Mouse (Mus musculus) forebrain, embryonic 12.5 days (tissue): ENCODE results near the gene Tekt3. TPM values are rescaled to one million over a fixed set of nuclear protein-coding genes. Genes with fewer than 3 reads are reported as not detected.
A peak's percentile ranks its signal among the peaks of the same experiment; 100 is the strongest.

ENCODE experiments used
- ATAC-seq: fragments of 200-750 bp; cut with Nextera tagmentation; 2 replicates; pipeline ENCODE4 v1.8.0; 2017; ENCODE audit warnings: moderate TSS enrichment; ENCODE audit not compliant: low FRiP score
- H3K27ac ChIP-seq: fragments of 300-500 bp; sonication (generic); 2 replicates; pipeline ENCODE4 v1.5.1; 2016; ENCODE audit warnings: mild to moderate bottlenecking
- H3K27me3 ChIP-seq: fragments of 300-500 bp; sonication (generic); 2 replicates; pipeline ENCODE4 v1.6.1; 2016; ENCODE audit warnings: mild to moderate bottlenecking
- H3K36me3 ChIP-seq: fragments of 300-500 bp; sonication (generic); replicated peaks from 2 replicates; pipeline ENCODE4 v1.6.1; 2016; ENCODE audit warnings: mild to moderate bottlenecking
- H3K4me1 ChIP-seq: fragments of 300-500 bp; sonication (generic); 2 replicates; pipeline ENCODE4 v1.6.1; 2016
- H3K4me2 ChIP-seq: fragments of 300-500 bp; sonication (generic); 2 replicates; pipeline ENCODE4 v1.6.1; 2016; ENCODE audit warnings: mild to moderate bottlenecking, moderate library complexity
- H3K4me3 ChIP-seq: fragments of 300-500 bp; sonication (generic); replicated peaks from 2 replicates; pipeline ENCODE4 v1.5.1; 2016; ENCODE audit warnings: mild to moderate bottlenecking
- H3K9ac ChIP-seq: fragments of 300-500 bp; sonication (generic); 2 replicates; pipeline ENCODE4 v1.6.1; 2016; ENCODE audit warnings: mild to moderate bottlenecking
- H3K9me3 ChIP-seq: fragments of 300-500 bp; sonication (generic); 2 replicates; pipeline ENCODE4 v1.6.1; 2016
- WGBS: fragments of 180-500 bp; shearing (Covaris S2); methylation state at CpG from one replicate; pipeline ENCODE4 v1.1.7; 2016; 5-methylcytosine and 5-hydroxymethylcytosine counted together
- polyA plus RNA-seq: library from polyadenylated mRNA; unstranded; fragments of >200 nt; fragmentation: Nextera tagmentation; extraction: Ambion mirVana; gene quantifications from 2 replicates; pipeline ENCODE4 v1.2.1, GENCODE M21; 2016

The Tekt3 gene
- polyA plus RNA-seq, 1 experiment from 2014 or later = not detected

DNA sequence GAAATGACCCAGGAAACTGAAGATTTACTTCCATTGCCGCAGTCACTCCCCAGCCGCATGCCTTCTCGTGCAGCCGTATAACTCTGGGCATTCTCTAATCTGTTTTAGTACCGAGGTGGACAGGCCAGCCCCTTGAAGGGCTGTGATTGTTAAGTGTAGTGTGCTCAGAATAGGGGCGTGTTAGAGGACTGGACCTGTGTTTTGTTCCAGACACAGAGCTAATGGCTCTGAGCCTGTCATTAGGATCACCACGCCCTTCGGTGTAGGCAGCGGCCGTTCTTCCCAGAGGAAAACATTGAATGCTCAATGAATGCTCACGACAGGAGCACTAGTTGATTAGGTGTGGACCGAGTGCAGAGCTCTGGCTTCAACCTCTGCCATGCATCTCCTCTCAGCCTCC is 68.4 kb downstream of the Tekt3 start:
- H3K4me2 ChIP-seq = no peak overlapping the region
- H3K27me3 ChIP-seq = peaks cover 63% of the 10 kb centered on the region
- no peaks in the 10 kb centered on the region for H3K36me3 ChIP-seq
- no peak overlapping the region for H3K4me3 ChIP-seq
- no peak overlapping the region for H3K27ac ChIP-seq
- peaks cover 27% of the 10 kb centered on the region for H3K4me1 ChIP-seq
- WGBS = 46% methylated on average over 12 of the region's 12 CpGs
- H3K9ac ChIP-seq = no peak overlapping the region
- no peak for ATAC-seq
- H3K9me3 ChIP-seq = no peaks in the 10 kb centered on the region

DNA sequence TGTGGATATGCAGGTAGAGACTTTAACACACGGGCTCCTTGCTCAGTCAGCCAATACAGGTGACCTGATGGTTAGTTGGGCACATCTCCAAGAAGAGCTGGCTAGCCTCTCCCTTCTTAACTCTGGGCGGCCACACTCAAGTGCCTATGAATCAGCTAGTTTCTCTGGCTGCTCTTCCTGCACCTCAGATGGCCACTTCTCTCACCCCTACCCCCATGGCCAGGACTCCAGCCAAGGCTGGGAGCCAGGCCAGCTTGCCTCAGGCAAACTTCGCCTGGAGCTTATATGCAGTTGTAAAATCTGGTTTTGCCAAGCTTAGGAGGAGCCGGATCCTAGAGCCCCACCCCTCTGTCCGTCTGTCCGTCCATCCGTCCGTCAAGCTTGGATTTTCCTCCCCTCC is 69.0 kb downstream of the Tekt3 start:
- H3K4me1 ChIP-seq = peaks cover 28% of the 10 kb centered on the region

DNA sequence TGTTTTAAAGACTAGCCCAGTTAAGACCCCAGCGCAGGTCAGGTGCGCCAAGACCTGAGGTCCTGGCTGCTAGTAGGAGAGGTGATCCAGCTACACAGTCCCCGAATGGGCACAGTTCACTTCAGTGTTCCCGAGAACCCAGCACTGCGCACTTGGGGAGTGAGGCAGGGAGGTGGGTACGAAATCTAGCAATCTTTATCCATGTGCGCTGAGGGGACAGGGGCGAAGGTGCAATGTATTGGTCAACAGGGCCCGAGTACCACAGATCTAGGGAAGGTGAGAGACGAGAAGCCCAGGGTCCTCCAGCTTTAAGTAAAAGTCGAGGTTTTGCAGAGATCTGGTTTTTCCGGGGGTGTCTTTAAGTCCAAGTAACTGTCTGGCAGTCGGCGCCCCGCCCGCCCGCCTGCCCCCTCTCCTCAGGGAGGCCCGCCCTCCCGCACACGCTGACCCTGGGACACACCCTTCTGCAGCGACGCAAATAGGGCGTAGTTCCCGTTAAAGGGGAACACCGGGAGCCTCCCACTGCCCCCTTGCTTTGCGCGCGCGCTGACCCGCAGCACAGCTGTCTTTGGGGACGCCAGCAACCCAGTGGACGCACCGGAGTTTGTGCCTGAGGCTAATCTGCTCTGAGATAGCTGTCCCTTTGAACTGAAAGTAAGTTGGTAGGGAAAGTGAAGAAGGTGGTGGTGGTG is 69.7 kb downstream of the Tekt3 start:
- Histone ChIP-seq H3K4me2 (peak overlapping the region; percentile 94), H3K36me3 (no peaks in the 10 kb centered on the region), H3K9me3 (no peaks in the 10 kb centered on the region), H3K4me3 (peak overlapping the region; percentile 52), H3K27ac (no peak overlapping the region), H3K27me3 (peaks cover 67% of the 10 kb centered on the region), H3K9ac (no peak overlapping the region), H3K4me1 (peaks cover 31% of the 10 kb centered on the region)
- WGBS = 4% methylated on average over 33 of the region's 33 CpGs
- no peak for ATAC-seq

More for the DNA sequence above, 69.0 kb downstream of the Tekt3 start:
- Histone ChIP-seq H3K4me3 (no peak overlapping the region), H3K27me3 (peaks cover 67% of the 10 kb centered on the region), H3K9me3 (no peaks in the 10 kb centered on the region), H3K4me2 (peak overlapping the region; percentile 94; the same call in 1 of the 2 replicates), H3K27ac (no peak overlapping the region), H3K36me3 (no peaks in the 10 kb centered on the region), H3K9ac (no peak overlapping the region)
- no peak for ATAC-seq
- 50% methylated on average over 8 of the region's 8 CpGs for WGBS

DNA sequence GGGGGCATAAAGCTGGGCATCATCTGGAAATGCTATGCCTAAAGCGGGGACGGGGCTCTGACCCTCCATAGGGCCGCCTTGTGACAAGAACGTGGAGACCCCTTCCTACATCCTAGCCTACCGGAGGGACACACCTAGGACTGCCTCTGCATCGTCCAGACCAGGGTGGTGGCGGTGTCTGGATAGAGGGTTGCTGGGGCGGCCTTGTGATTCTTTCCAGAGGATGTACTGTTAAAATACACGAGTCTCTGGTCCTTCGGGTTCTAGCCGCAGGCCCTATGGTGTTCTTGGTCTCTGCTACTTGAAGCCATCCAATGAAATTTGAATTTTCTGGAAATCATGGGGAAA is 70.2 kb downstream of the Tekt3 start:
- ATAC-seq = no peak
- H3K9ac ChIP-seq = no peak overlapping the region
- 6% methylated on average over 11 of the region's 11 CpGs for WGBS
- no peaks in the 10 kb centered on the region for H3K36me3 ChIP-seq
- peaks cover 67% of the 10 kb centered on the region for H3K27me3 ChIP-seq
- no peak overlapping the region for H3K27ac ChIP-seq
- H3K4me3 ChIP-seq = peak overlapping the region; percentile 52
- H3K9me3 ChIP-seq = no peaks in the 10 kb centered on the region
- peaks cover 31% of the 10 kb centered on the region for H3K4me1 ChIP-seq
- H3K4me2 ChIP-seq = peak overlapping the region; percentile 94

DNA sequence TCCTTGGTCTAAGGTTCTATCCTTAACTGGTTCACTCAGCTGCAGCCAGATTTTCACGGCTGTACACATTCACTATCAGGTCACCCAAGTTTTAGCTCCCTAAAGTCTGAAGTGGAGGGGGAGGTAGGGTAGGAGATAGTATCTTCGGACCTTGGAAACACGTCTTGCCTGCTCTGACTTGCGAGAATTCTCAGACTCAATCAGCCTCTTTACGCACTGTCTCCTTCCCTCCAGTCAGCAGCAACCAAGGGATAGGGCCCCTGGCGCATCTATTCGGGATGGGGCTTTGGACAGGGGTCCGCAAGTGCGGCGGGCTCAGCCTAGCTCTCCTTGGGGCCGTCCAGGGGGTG is 70.7 kb downstream of the Tekt3 start:
- peaks cover 67% of the 10 kb centered on the region for H3K27me3 ChIP-seq
- ATAC-seq = no peak

DNA sequence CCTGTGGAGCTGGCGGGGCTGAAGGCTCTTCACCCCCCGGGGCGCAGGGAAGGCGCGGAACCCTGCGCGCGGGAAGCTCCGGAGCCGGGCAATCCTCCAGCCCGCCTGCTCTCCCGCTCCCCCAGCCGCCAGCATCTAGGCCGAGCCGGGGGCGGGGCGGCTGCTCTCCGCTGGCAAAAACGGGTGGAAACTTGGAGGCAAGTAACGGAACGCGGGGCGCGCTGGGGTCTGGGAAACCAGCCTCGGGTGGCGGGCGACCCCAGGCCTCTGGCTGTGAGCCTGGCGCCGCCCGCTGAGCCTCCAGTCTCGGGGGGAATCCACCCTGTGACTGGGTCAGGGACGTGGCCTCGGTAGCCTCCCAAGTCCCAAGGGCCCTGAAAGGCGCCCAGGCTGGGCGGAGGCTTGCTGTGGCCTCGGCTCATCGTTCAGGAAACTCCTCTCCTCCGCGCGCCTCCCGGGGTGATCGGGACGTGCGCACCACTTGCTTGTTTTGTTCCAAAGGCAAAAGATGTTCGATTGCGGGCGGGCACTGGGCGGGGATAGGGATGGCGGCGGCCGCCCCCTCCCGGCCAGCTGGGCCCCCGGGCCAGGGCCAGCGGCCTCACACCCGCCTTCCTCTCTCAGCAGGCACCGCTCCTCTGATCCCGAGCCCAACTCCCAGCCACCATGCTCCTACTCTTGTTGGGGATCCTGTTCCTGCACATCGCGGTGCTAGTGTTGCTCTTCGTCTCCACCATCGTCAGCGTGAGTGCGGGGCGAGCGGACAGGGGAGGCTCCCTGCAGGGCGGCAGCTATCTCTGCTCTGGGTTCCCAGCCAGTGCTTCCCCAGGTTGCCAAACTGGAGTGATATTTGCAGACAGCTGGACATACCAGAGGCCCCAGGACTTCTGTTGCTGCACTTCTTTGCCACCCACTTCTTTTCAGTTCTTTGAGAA is 71.3 kb downstream of the Tekt3 start:
- H3K4me1 ChIP-seq = peaks cover 31% of the 10 kb centered on the region
- no peaks in the 10 kb centered on the region for H3K36me3 ChIP-seq
- peaks cover 67% of the 10 kb centered on the region for H3K27me3 ChIP-seq
- WGBS = under 1% methylated on average over 58 of the region's 66 CpGs
- H3K4me3 ChIP-seq = peak overlapping the region; percentile 52
- ATAC-seq = peak; percentile 52
- H3K9ac ChIP-seq = peak overlapping the region; percentile 58
- H3K9me3 ChIP-seq = no peaks in the 10 kb centered on the region
- no peak overlapping the region; the same call in 1 of the 2 replicates for H3K27ac ChIP-seq
- peak overlapping the region; percentile 94 for H3K4me2 ChIP-seq

More for the DNA sequence above, 70.7 kb downstream of the Tekt3 start:
- Histone ChIP-seq H3K9ac (peak overlapping the region; percentile 58), H3K4me1 (peaks cover 31% of the 10 kb centered on the region), H3K4me2 (peak overlapping the region; percentile 94), H3K9me3 (no peaks in the 10 kb centered on the region), H3K36me3 (no peaks in the 10 kb centered on the region), H3K4me3 (peak overlapping the region; percentile 52), H3K27ac (no peak overlapping the region)
- WGBS = 2% methylated on average over 11 of the region's 11 CpGs

DNA sequence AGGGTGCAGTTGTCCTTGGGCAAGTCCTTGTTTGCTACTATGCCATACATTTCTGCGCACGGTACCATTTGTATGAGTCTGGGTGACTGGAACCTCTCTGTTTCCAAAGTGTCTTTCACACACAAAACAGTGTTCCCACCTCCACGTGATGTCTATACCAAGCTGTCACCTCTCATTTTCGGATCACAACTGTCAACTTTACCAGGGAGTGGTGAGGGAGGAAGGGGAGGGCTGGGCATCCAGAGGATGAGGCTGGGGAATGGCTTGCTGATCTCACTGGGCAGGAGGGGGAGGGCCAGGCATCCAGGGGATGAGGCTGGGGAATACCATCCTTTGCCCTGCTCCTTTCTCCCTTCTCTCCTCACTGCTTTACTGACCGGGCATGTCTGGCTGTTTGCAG is 72.6 kb downstream of the Tekt3 start:
- no peak for ATAC-seq
- H3K36me3 ChIP-seq = no peaks in the 10 kb centered on the region
- H3K4me1 ChIP-seq = peaks cover 31% of the 10 kb centered on the region
- no peak overlapping the region for H3K27ac ChIP-seq
- no peaks in the 10 kb centered on the region for H3K9me3 ChIP-seq
- H3K9ac ChIP-seq = no peak overlapping the region
- peaks cover 62% of the 10 kb centered on the region for H3K27me3 ChIP-seq
- WGBS = 90% methylated on average over 5 of the region's 5 CpGs
- H3K4me2 ChIP-seq = no peak overlapping the region
- no peak overlapping the region for H3K4me3 ChIP-seq

DNA sequence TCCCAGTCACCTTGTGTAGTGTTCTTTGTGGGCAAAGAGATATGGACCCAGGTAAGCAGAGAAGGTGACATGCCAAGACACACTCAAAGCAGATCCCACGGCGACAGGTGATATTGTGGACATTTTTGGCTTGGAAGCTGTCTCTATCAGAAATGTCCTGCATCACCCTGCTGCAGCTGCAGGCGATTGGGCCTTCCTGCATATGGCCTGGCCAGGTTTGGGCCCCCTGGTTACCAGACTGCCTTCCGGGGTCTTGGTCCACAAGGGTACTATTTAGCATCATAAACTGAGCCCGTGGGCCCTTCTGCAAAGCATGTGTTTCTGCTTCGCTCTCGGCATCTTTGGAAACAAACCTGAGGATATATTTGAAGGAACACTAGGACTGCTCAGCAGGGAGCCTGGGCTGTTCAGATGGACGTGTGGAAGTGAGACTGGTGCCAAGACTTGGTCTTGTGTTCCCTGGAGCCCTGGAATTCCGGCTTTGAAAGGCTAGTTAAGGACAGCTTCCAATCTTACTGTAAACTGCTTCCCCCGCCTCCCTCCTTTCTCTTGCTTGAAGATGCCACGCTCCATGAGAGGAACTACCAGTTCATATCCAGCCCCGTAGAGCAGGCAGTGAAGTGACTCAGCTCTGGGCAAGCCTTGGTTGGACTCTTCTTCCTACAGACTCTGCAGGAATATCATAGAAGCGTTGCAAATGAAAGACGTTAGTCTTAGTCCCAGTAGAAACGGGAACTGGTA is 73.5 kb downstream of the Tekt3 start:
- H3K27me3 ChIP-seq = peaks cover 53% of the 10 kb centered on the region
- H3K27ac ChIP-seq = no peak overlapping the region
- no peak overlapping the region for H3K9ac ChIP-seq
- no peak overlapping the region for H3K4me2 ChIP-seq
- H3K36me3 ChIP-seq = no peaks in the 10 kb centered on the region
- H3K4me3 ChIP-seq = no peak overlapping the region
- H3K4me1 ChIP-seq = peaks cover 31% of the 10 kb centered on the region
- 75% methylated on average over 15 of the region's 15 CpGs for WGBS
- H3K9me3 ChIP-seq = no peaks in the 10 kb centered on the region
- ATAC-seq = no peak

DNA sequence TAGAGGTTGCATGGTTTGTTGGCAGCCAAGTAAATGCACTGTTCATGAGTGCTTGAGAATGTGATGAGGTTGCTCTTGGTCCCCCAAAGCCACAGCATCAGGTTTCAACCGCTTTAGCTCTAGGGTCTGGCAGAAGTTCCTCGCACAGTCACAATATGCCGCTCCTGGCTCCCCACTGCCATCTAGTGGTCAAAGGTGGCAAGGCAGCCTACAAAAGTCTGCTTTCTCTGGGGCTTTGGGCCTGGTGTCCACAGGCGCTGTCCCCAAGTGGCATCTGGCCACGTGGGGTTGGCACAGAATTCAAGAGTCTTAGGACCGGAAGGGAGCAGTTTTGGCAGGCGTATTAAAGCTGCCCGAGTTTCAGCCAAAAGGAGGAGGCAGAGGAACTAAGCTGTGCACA is 74.2 kb downstream of the Tekt3 start:
- Histone ChIP-seq H3K4me1 (peaks cover 30% of the 10 kb centered on the region), H3K27me3 (peaks cover 46% of the 10 kb centered on the region), H3K9me3 (no peaks in the 10 kb centered on the region), H3K4me3 (no peak overlapping the region), H3K27ac (no peak overlapping the region), H3K36me3 (no peaks in the 10 kb centered on the region), H3K9ac (no peak overlapping the region), H3K4me2 (no peak overlapping the region)
- peak; percentile 65 for ATAC-seq
- 7% methylated on average over 8 of the region's 8 CpGs for WGBS

DNA sequence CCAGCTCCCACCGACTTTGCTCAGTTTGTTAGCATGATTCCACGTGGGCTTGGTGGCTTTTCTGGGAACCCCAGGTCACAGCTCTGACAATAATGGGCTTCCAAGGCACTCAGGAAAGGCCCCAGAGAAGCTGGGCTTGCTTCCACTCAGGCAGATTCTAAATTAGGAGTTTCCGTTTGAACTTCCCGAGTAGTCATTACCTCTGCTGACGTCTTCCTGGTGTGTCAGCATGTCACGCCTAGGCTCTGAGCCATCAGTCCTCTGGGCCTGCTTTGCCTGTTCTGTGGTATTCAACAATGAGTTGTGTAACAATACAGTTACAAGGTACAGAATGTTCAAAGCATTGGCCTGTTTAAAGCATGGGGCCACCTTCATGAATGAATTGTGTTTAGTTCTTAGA is 74.8 kb downstream of the Tekt3 start:
- no peak overlapping the region for H3K27ac ChIP-seq
- WGBS = 80% methylated on average over 6 of the region's 6 CpGs
- H3K9ac ChIP-seq = no peak overlapping the region

DNA sequence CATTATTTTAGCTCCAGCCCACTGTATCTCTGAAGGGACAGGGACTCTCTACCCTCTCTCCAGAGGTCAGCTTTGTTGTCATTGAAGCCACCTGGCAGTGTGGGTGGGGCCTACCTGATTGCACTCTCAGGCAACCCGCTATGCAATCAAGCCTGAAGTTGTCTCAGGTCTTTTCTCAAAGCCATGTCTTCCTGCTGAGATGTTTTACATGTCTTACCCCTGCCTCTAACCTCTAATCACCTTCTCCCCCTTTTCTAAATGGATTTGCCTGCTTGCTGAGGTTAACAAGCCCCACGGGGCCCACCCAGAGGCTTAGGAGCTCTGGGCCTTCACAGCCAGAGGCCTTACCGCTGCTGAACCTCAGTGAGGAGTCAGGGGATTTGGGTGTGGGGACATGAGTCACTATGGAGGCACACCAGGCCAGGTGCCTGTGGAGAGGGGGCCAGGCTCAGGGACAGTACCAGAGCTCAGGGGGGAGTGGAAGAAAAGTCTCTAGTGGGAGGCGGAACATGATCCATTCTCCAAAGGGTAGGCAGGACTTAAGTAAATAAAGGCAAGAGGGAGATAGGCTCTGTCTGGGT is 75.5 kb downstream of the Tekt3 start:
- WGBS = 56% methylated on average over 4 of the region's 4 CpGs

More for the DNA sequence above, 74.8 kb downstream of the Tekt3 start:
- Histone ChIP-seq H3K27me3 (peaks cover 40% of the 10 kb centered on the region), H3K36me3 (no peaks in the 10 kb centered on the region), H3K4me1 (peaks cover 24% of the 10 kb centered on the region), H3K4me2 (no peak overlapping the region), H3K4me3 (no peak overlapping the region), H3K9me3 (no peaks in the 10 kb centered on the region)
- no peak for ATAC-seq

DNA sequence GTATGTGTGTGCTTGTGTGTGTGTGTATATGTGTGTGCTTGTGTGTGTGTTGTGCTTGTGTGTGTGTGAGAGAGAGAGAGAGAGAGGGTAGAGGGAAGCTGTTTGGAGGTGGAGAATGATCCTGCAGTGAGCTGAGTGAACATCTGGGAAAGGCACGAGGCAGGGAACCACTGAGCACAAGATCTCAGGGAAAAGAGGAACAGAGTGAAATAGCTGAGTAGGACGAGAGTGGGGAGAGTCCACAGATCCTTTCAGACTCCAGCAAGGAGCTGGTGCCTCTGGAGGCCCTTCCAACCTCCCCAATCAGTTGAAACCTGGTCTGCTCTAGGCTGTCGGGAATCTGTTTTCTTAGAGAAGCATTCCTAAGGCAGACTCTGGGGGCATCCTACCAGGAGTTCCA is 77.3 kb downstream of the Tekt3 start:
- WGBS = 59% methylated on average over 3 of the region's 3 CpGs
- no peak for ATAC-seq
- Histone ChIP-seq H3K36me3 (no peaks in the 10 kb centered on the region), H3K4me1 (peaks cover 5% of the 10 kb centered on the region), H3K9me3 (no peaks in the 10 kb centered on the region), H3K9ac (no peak overlapping the region), H3K4me3 (no peak overlapping the region), H3K27me3 (peaks cover 15% of the 10 kb centered on the region), H3K4me2 (no peak overlapping the region), H3K27ac (no peak overlapping the region)

More for the DNA sequence above, 75.5 kb downstream of the Tekt3 start:
- no peak overlapping the region for H3K4me3 ChIP-seq
- no peak overlapping the region for H3K9ac ChIP-seq
- ATAC-seq = no peak
- H3K4me1 ChIP-seq = peaks cover 18% of the 10 kb centered on the region
- no peak overlapping the region for H3K27ac ChIP-seq
- H3K9me3 ChIP-seq = no peaks in the 10 kb centered on the region
- peaks cover 33% of the 10 kb centered on the region for H3K27me3 ChIP-seq
- no peak overlapping the region for H3K4me2 ChIP-seq
- no peaks in the 10 kb centered on the region for H3K36me3 ChIP-seq
